Mouse (Mus musculus): Measurements from ENCODE around the gene Actl7b.

GRCm38 (mm10) chr4:56746345-56746744 lies 5.1 kb upstream of the Actl7b start:
- TF ChIP-seq CTCF (conservative IDR thresholded peaks at IDR 0.05; ENCODE audit: insufficient read depth, insufficient read length, low read depth, low read length) (no peak), POLR2A (IDR thresholded peaks at IDR 0.05; ENCODE audit: low read depth, low read length) (no peak)
